Comparison of ENCODE assay signal across 24 mouse cellular contexts in the genomic region with DNA sequence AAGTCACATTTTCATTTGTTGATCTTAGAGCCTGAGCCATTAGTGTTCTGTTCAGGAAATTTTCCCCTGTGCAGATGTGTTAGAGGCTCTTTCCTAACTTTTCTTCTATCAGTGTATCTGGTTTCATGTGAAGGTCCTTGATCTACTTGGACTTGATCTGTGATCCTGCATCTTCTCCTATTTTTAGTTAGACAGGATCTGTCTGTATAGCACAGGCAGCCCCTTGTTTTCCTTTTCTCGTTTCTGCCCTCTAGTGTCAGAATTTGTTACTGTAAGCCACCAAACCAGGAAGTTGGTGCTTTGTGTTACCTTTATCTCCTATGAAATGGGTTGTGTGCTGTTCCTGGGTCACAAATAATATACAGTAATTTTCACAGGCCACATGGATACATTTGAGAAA. TPM values are rescaled to one million over a fixed set of nuclear protein-coding genes. Genes with fewer than 3 reads are reported as not detected.
DNase-seq lines count a peak whose midpoint lies in the region.
"Had no signal": no experiment of that assay in that cellular context is flagged by ENCODE, and none has a peak within 500 bp of the region (broad histone marks: within the 10 kb centered on the region; RNA-seq: fewer than 3 reads in every experiment).

No protein-coding gene starts in this region.

- DNase-seq in 3T3-L1 (ENCODE audit: low read depth, low spot score): peak; percentile 54
- peak; percentile 5 for DNase-seq in MN1 (ENCODE audit: low spot score)
- peak; percentile 12 for DNase-seq in NIH3T3 (ENCODE audit: low read depth)
- peak; percentile 6 for DNase-seq in R1 (ENCODE audit: low read depth, low spot score)
- DNase-seq in adipocyte (ENCODE audit: low spot score): peak; percentile 4
- peak; percentile 4 for DNase-seq in adrenal gland, adult 2 months
- DNase-seq in ovary, postnatal 14 days (ENCODE audit: low spot score): peak; percentile 0
- peak; percentile 7 for DNase-seq in retina, embryonic 14.5 days (ENCODE audit: low spot score)

RNA-seq across cellular contexts. Expression of gene Gm15127, which starts 12.9 kb away (rescaled TPM):
- not detected for total RNA-seq in adrenal gland, adult 2 months (2021)
- polyA plus RNA-seq in adrenal gland, adult 2 months (2012; rRNA removed): not detected in 2 replicates
- total RNA-seq: adrenal gland, adult 18-20 months; adrenal gland, adult 8-10 months; adrenal gland, postnatal 10 days; adrenal gland, postnatal 14 days; adrenal gland, postnatal 25 days; adrenal gland, postnatal 36 days; adrenal gland, postnatal 4 days; CH12.LX; MEL had no signal
- polyA plus RNA-seq: activated CD4-positive, CD25-positive, alpha-beta regulatory T cell, adult 4 months; brain, embryonic 14.5 days; C2C12; CD4-positive, CD25-positive, alpha-beta regulatory T cell, adult 4 months; cerebellum, adult 2 months; G1E; Patski had no signal

Comparison
In these comparisons a context has a peak if more than half of its experiments do, and no peak if none do; other contexts are left out.
1. Peak in every context shown above with its lines: DNase-seq.
2. DNase-seq: peak in every context shown above with its lines; median percentile 54 in 3T3-L1; 12 in NIH3T3; 7 in retina, embryonic 14.5 days; 6 in R1; 5 in MN1; 4 in adipocyte; 4 in adrenal gland, adult 2 months; 0 in ovary, postnatal 14 days.